Mouse (Mus musculus): ENCODE results near the gene Slc35f2. TPM values are rescaled to one million over a fixed set of nuclear protein-coding genes. Genes with fewer than 3 reads are reported as not detected.

Slc35f2 gene
- polyA plus RNA-seq, 2 experiments from 2014 or later: 10.5 to 14.8 TPM

- peak; percentile 51 for ATAC-seq
These were observed 57.9 kb downstream of the Slc35f2 start for GRCm38 (mm10) chr9:53829081-53829865.

GRCm38 (mm10) chr9:53829866-53830209 lies 58.5 kb downstream of the Slc35f2 start:
- no peak for ATAC-seq

DNA sequence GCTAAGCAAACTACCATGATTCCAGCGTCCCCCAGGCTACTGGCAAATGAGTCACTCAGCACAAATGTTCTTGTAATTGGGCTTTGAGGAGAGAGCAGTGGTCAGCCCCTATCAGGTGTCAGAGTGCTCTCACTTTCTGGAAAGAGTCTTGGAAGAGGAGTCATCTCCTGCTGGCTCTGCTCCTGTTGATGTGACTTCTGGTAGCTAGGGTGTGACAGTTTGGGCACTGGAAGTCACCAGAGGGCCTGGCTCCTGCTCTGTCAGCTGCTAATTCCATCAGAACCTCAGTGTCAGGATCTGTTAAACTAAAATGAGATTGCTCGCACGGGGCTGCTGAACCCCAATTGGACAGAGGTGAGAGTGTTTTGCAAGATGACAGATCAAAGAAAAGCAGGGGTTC lies 63.7 kb downstream of the Slc35f2 start:
- ATAC-seq: no peak

- no peak for ATAC-seq
These were observed 64.6 kb downstream of the Slc35f2 start for GRCm38 (mm10) chr9:53835976-53836375.

GRCm38 (mm10) chr9:53838816-53839215 lies 67.5 kb downstream of the Slc35f2 start:
- ATAC-seq: no peak

DNA sequence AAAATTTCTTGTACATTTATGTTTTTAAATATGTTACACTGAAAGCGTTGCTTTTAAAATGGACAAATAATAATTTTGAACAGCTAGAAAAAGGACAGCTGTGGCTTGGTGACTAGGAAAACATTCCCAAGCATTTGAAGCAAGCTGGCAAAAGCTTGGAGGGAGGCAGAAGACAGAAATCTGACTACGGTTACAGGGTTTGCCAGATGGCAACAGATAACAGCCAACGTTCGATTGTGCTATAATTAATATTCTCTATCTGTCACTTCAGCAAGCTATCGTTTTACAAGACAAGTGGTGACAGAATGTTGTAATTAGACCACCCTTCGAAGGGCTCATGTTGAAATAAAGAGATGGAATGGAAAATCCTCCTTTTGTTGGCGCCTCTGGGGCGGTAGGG lies 77.2 kb downstream of the Slc35f2 start:
- ATAC-seq: no peak

DNA sequence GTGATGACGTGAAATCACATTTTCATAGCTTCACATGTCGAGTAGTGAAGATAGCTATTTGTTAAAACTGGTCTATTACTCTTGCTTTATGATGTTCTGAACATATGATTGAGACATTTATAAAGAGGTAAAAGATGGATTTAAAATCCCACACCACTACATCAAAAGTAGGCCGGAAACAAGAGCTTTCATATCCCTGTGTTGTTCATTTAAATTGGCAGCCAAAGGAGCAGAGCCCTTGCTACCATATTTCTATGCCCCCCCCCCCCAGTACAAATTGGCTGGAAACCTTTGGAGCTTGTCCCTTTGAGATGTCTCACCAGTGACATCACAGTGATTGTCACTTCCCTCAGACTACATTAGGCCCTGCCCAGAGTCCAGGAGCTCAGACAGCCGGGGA lies 78.5 kb downstream of the Slc35f2 start, which contains the start of gene Sln:
Gene Sln (plus strand): TSS at position 301 of the 400 bp plus-strand sequence.
- no peak for ATAC-seq

DNA sequence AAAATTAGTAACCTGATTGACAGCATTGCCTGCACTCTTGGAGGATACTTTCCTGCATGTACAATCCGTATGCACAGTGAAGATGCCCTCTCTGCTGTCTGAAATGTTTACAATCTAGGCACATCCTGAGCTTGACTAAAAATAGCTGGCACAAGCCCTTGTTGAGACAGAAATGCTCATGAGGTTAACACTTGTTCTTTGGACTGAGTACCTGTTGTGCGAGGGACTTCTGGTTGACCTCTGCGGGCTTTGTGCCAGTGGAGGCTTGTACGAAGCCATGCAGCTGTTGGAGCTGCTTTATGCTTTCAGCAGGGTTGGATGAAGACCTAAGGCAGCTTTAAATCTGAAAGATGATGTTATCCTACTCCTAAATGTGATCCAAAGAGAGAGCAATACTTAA lies 80.8 kb downstream of the Slc35f2 start:
- no peak for ATAC-seq

- no peak for ATAC-seq
These were observed 82.3 kb downstream of the Slc35f2 start for GRCm38 (mm10) chr9:53853672-53854071.

DNA sequence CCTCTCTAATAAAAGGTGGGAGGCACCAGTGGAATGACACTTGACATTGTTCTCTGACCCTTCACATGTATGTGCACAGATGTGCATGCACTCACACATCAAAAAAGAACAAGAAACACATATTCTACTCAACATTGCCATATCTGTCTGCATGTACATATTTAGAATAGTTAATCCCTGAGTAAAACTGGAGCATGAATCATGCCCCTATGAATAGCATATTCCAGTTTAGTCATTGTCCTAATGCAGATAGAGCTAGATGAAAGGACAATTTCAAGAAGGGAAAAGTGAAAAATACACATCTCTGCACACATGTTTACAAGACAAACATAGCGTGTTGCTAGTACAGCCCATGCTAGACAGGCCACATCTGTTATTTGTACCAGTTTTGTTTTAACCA lies 83.2 kb downstream of the Slc35f2 start:
- ATAC-seq: no peak

- no peak for ATAC-seq
These were observed 86.5 kb downstream of the Slc35f2 start for GRCm38 (mm10) chr9:53857864-53858263.

Other genes starting within 250 kb of the Slc35f2 start
- gene Atm, start 234.8 kb upstream of the Slc35f2 start, polyA plus RNA-seq (2017; shearing (Covaris generic)): 10 to 100 TPM; 27.8 to 35.4 TPM
- gene Npat, start 234.5 kb upstream of the Slc35f2 start, polyA plus RNA-seq (2017; shearing (Covaris generic)): 10 to 100 TPM; 13.0 to 16.9 TPM
- gene Acat1, start 161.2 kb upstream of the Slc35f2 start, polyA plus RNA-seq (2017; shearing (Covaris generic)): 10 to 100 TPM; 64.2 to 91.4 TPM
- 10 to 100 TPM; 33.9 to 43.0 TPM for gene Cul5, start 101.5 kb upstream of the Slc35f2 start, polyA plus RNA-seq (2017; shearing (Covaris generic))
- gene Rab39, start 65.3 kb upstream of the Slc35f2 start, polyA plus RNA-seq (2017; shearing (Covaris generic)): not detected
- not detected for gene Sln, start 78.6 kb downstream of the Slc35f2 start, polyA plus RNA-seq (2017; shearing (Covaris generic))
- gene Elmod1, start 203.8 kb downstream of the Slc35f2 start, polyA plus RNA-seq (2017; shearing (Covaris generic)): not detected

Measured in CD4-positive, CD25-positive, alpha-beta regulatory T cell, adult 4 months (primary cell).